Mouse (Mus musculus): ENCODE data around the gene Efhd1.

DNA sequence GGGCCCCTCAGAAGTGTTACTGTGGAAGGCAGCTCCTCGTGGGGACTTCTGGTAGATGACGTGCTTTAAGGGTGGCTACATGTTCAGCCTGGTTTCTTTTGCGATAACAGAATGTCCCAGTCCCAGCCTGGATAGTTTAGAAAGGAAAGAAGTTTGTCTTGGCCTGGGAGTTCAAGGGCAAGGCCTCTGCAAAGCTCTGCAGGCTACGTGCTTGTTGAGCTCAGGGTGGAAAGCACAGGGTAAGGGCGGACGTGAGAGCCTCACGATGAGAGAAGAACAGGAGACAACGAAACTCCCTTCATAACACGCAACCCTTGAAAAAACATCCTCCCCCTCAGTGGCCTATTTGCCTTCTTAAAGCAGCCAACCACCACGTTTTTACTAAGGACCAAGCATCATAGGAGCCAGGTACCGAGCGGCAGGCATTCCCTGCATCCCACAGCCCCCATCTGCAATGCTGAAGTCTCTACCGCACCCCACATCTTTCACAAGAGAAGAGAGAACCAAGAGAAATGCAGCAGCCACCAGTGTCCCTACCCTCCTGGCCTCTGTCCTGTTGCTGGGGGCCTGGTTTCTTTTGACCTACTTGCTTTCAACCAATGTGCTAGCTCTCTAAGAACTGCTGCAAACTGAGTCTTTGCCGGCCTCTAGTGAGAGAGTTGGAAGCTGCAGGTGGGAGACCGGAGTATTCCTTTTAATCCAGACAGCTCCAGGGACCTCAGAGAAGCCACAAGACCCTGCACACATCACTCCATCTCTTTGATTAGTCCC, 28.4 kb downstream of the Efhd1 start:
- peak; percentile 56 for TF ChIP-seq CTCF (conservative IDR thresholded peaks at IDR 0.05; ENCODE audit: low read length)
- TF ChIP-seq POU5F1 (IDR thresholded peaks at IDR 0.05; ENCODE audit: borderline replicate concordance, low read length), result no peak
- no peak for TF ChIP-seq NANOG (IDR thresholded peaks at IDR 0.05; ENCODE audit: borderline replicate concordance, low read length)

All from E14TG2a.4 (cell line).